Mouse (Mus musculus) hindbrain, embryonic 16.5 days (tissue): Measurements from ENCODE around the gene Psenen. TPM values are rescaled to one million over a fixed set of nuclear protein-coding genes. Genes with fewer than 3 reads are reported as not detected.

Experiments used
- ATAC-seq: fragments of 200-750 bp; cut with Nextera tagmentation; 2 replicates; pipeline ENCODE4 v1.8.0; 2017; ENCODE audit warnings: moderate TSS enrichment, moderate library complexity
- H3K27ac ChIP-seq: fragments of 300-500 bp; sonication (generic); 2 replicates; pipeline ENCODE4 v1.5.1; 2014; ENCODE audit warnings: low read depth, mild to moderate bottlenecking, control low read depth, low read length, moderate library complexity
- H3K27me3 ChIP-seq: fragments of 300-500 bp; sonication (generic); replicated peaks from 2 replicates; pipeline ENCODE4 v1.6.1; 2014; ENCODE audit warnings: low read length; ENCODE audit not compliant: control insufficient read depth, insufficient read depth
- H3K36me3 ChIP-seq: fragments of 300-500 bp; sonication (generic); 2 replicates; pipeline ENCODE4 v1.6.1; 2014; ENCODE audit warnings: mild to moderate bottlenecking, low read length, moderate library complexity, mixed read lengths; ENCODE audit not compliant: control insufficient read depth, insufficient read depth
- H3K4me1 ChIP-seq: fragments of 300-500 bp; sonication (generic); 2 replicates; pipeline ENCODE4 v1.6.1; 2014; ENCODE audit warnings: low read depth, low read length; ENCODE audit not compliant: control insufficient read depth, insufficient read depth
- H3K4me2 ChIP-seq: fragments of 300-500 bp; sonication (generic); 2 replicates; pipeline ENCODE4 v1.6.1; 2014; ENCODE audit warnings: mild to moderate bottlenecking, low read length, control low read depth, moderate library complexity
- H3K4me3 ChIP-seq: fragments of 300-500 bp; sonication (generic); 2 replicates; pipeline ENCODE4 v1.5.1; 2014; ENCODE audit warnings: mild to moderate bottlenecking, low read length, control low read depth, moderate library complexity
- H3K9ac ChIP-seq: fragments of 300-500 bp; sonication (generic); 2 replicates; pipeline ENCODE4 v1.6.1; 2014; ENCODE audit warnings: low read depth, mild to moderate bottlenecking, control low read depth, low read length, moderate library complexity
- H3K9me3 ChIP-seq: fragments of 300-500 bp; sonication (generic); 2 replicates; pipeline ENCODE4 v1.6.1; 2014; ENCODE audit warnings: mild to moderate bottlenecking, low read length, moderate library complexity; ENCODE audit not compliant: control insufficient read depth
- WGBS: fragments of 180-500 bp; shearing (Covaris S2); extraction: QIAGEN DNeasy Blood & Tissue Kit; methylation state at CpG from one replicate; pipeline ENCODE4 v1.1.7; 2014; 5-methylcytosine and 5-hydroxymethylcytosine counted together
- polyA plus RNA-seq: library from polyadenylated mRNA; unstranded; fragments of >200 nt; fragmentation: Nextera tagmentation; extraction: Ambion mirVana; gene quantifications from 2 replicates; pipeline ENCODE4 v1.2.1, GENCODE M21; 2015

Gene Psenen
- polyA plus RNA-seq, 1 experiment from 2014 or later: 132 TPM

DNA sequence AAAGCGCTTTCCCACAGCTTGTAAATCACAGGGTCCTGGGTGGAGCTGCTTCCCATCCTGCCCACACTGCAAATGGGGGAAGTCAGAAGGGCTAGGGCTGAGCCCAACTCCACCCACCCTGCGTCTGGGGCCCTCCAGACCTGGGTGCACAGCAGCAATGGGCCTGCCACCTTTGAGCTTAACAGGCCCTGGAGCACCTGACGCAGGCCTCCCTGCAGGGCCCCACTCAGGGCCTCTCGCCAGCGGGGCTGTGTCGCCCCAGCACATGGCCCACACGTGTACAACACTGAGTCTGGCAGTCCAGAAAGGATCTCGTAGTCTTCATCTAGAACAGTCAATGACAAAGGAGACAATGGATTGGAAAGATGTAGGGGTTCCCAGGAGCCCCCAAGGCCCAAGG, 16.5 kb upstream of the Psenen start:
- Histone ChIP-seq H3K4me3 (no peak overlapping the region), H3K27ac (no peak overlapping the region), H3K4me1 (no peaks in the 10 kb centered on the region), H3K27me3 (no peaks in the 10 kb centered on the region), H3K9me3 (no peaks in the 10 kb centered on the region), H3K4me2 (no peak overlapping the region), H3K9ac (no peak overlapping the region), H3K36me3 (peaks cover 84% of the 10 kb centered on the region)
- WGBS: 94% methylated on average over 8 of the region's 8 CpGs
- ATAC-seq: no peak

GRCm38 (mm10) chr7:30572969-30573368, 9.5 kb upstream of the Psenen start:
- ATAC-seq: no peak
- Histone ChIP-seq H3K4me2 (no peak overlapping the region), H3K4me1 (no peaks in the 10 kb centered on the region), H3K9ac (no peak overlapping the region), H3K4me3 (no peak overlapping the region), H3K27me3 (no peaks in the 10 kb centered on the region), H3K27ac (no peak overlapping the region), H3K36me3 (peaks cover 82% of the 10 kb centered on the region), H3K9me3 (no peaks in the 10 kb centered on the region)
- 73% methylated on average over 2 of the region's 2 CpGs for WGBS

DNA sequence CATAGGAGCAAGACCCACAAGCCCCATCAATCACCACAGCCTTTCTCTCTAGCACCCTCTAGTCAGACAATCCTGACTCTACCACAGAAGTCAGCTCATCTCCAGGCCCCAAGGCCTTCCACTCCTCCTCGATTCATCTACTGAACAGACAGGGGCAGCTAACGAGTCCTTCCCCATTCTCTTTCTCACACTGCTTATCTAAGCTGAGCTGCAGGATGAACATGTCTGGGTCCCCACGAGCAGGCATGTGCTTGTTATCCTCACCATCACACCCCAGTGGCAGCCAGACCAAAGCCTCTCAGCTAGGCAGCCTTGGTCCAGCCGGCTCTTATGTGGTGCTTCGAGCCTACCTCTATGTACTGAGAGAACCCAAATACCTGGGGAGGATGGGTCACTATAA, 9.0 kb upstream of the Psenen start:
- peaks cover 80% of the 10 kb centered on the region for H3K36me3 ChIP-seq
- no peak overlapping the region for H3K4me3 ChIP-seq
- H3K9ac ChIP-seq: no peak overlapping the region
- no peaks in the 10 kb centered on the region for H3K9me3 ChIP-seq
- H3K4me2 ChIP-seq: no peak overlapping the region
- H3K27me3 ChIP-seq: no peaks in the 10 kb centered on the region
- no peak for ATAC-seq
- H3K4me1 ChIP-seq: no peaks in the 10 kb centered on the region
- 89% methylated on average over 4 of the region's 5 CpGs for WGBS
- H3K27ac ChIP-seq: no peak overlapping the region

- peaks cover 7% of the 10 kb centered on the region for H3K4me1 ChIP-seq
These were observed 4.1 kb upstream of the Psenen start for GRCm38 (mm10) chr7:30567555-30567954.

GRCm38 (mm10) chr7:30566033-30566432, 2.6 kb upstream of the Psenen start:
- no peak overlapping the region for H3K9ac ChIP-seq
- 90% methylated on average over 9 of the region's 9 CpGs for WGBS
- no peak overlapping the region for H3K27ac ChIP-seq
- H3K4me3 ChIP-seq: no peak overlapping the region
- no peak for ATAC-seq
- no peaks in the 10 kb centered on the region for H3K9me3 ChIP-seq
- no peaks in the 10 kb centered on the region for H3K27me3 ChIP-seq
- H3K36me3 ChIP-seq: peaks cover 35% of the 10 kb centered on the region
- H3K4me2 ChIP-seq: no peak overlapping the region
- peaks cover 9% of the 10 kb centered on the region for H3K4me1 ChIP-seq

More at GRCm38 (mm10) chr7:30567555-30567954, 4.1 kb upstream of the Psenen start:
- H3K4me2 ChIP-seq: no peak overlapping the region
- H3K36me3 ChIP-seq: peaks cover 43% of the 10 kb centered on the region
- H3K4me3 ChIP-seq: no peak overlapping the region
- H3K27ac ChIP-seq: no peak overlapping the region
- ATAC-seq: no peak
- H3K27me3 ChIP-seq: no peaks in the 10 kb centered on the region
- H3K9me3 ChIP-seq: no peaks in the 10 kb centered on the region
- H3K9ac ChIP-seq: no peak overlapping the region
- 90% methylated on average over 11 of the region's 11 CpGs for WGBS

DNA sequence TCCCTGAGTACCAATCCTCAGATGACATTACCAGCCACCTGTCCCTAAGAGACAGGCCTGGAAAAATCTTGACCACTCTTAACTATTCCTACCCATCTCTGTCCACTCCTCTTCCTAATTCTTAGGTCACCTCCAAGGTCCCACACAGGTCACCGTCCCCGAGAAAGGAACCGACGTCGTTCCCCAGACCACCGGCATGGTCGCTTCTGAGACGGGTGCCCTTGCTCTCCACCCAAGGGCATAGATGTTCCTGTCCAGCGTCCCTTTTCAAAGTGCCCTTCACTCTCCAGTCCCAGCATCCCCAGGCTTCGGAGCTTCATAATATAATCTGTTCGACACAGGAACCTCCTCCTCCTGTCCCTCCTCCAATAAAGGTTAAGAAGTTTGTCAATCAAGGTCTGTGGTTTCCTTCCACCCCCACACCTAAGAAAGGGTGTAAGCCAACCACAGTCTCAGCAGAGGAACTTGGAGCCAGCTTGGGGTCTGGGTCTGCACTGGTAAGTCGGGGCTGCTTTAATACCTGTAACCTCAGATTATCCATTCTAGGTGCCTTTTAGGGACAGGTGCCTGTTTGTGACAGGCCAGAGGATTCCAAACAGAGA, 1.6 kb upstream of the Psenen start, which contains the start of gene Igflr1:
Gene Igflr1, plus strand, starts transcription at position 458 of the 602 bp plus-strand sequence.
- 94% methylated on average over 12 of the region's 12 CpGs for WGBS
- H3K27ac ChIP-seq: no peak within 1 kb of the TSS; the same call in 1 of the 2 replicates
- no peak within 1 kb of the TSS for H3K9ac ChIP-seq
- H3K27me3 ChIP-seq: no peaks in the 10 kb centered on the region
- ATAC-seq: no peak
- H3K36me3 ChIP-seq: peaks cover 29% of the 10 kb centered on the region
- no peaks in the 10 kb centered on the region for H3K9me3 ChIP-seq
- H3K4me2 ChIP-seq: no peak within 1 kb of the TSS
- H3K4me3 ChIP-seq: peak within 1 kb of the TSS; percentile 82; the same call in 1 of the 2 replicates
- H3K4me1 ChIP-seq: peaks cover 11% of the 10 kb centered on the region

DNA sequence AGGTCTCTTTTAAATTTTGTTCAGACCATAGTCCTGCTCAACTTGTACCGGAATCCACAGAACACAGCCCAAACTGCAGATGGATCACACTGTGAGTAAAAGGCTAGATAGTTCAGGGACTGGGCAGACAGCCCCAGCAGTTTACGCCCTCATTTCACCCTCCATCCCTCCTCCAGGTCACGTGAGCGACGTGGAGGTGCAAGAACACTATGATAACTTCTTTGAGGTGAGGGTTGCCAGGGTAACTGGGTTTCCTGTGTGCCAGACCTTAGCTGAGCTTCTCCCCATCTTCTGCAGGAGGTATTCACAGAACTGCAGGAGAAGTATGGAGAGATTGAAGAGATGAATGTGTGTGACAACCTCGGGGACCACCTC, 466 bp upstream of the Psenen start:
- Histone ChIP-seq H3K9me3 (no peaks in the 10 kb centered on the region), H3K27me3 (no peaks in the 10 kb centered on the region), H3K4me1 (peaks cover 17% of the 10 kb centered on the region), H3K27ac (peak overlapping the region; percentile 93), H3K4me2 (peak overlapping the region; percentile 89), H3K9ac (peak overlapping the region; percentile 83), H3K36me3 (peaks cover 18% of the 10 kb centered on the region), H3K4me3 (peak overlapping the region; percentile 82)
- ATAC-seq: no peak
- 24% methylated on average over 6 of the region's 6 CpGs for WGBS

DNA sequence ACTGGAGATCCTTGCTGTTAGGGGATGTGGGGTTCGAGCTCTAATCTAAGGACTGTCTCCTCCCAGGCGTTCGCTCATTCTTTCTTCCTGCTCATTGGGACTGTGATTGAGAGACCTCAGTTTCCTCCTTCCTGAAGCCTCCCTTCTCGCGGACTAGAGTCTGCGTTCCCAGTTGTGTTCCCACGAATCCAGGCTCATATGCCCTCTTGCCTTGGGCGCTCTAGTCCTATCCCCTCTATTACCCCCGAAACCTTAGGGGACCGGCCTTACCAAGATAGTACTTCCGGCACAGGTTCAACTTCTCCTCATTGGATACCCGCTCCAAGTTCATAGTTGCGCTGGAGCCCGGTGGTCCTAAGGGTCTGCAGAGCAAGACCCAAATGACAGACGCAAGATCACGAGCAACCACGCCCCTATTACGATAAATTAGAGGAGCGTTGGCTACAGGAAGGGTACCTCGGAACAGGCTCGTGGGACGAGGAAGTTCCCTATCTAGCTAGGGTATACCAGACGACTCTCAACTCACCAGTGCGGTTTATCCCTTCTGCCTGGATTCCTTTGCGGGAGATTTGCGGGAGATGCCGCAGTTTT, 806 bp downstream of the Psenen start:
- 1% methylated on average over 27 of the region's 27 CpGs for WGBS
- H3K9me3 ChIP-seq: no peaks in the 10 kb centered on the region
- H3K27me3 ChIP-seq: no peaks in the 10 kb centered on the region
- peaks cover 9% of the 10 kb centered on the region for H3K36me3 ChIP-seq
- H3K4me3 ChIP-seq: peak overlapping the region; percentile 82
- peaks cover 25% of the 10 kb centered on the region for H3K4me1 ChIP-seq
- peak overlapping the region; percentile 69 for H3K9ac ChIP-seq
- peak overlapping the region; percentile 71 for H3K27ac ChIP-seq
- no peak for ATAC-seq
- peak overlapping the region; percentile 89 for H3K4me2 ChIP-seq

DNA sequence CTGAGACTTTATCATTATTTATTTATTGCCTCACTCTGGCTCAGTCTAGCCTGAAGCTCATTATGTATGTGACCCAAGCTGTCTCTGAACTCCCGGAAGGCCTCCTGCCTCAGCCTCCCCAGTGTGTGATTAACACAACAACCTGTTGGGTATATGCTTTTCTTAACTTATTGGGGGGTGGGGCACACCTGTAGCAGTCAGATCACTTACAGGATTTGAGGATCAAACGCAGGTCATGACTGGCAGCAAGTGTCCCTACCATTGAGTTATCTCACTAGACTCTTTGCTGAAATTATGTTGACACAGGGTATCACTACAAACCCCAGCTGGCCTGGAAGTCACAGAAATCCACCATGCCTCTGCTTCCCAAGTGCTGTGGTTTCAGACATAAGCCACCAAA, 3.1 kb downstream of the Psenen start:
- peaks cover 25% of the 10 kb centered on the region for H3K4me1 ChIP-seq
- no peak overlapping the region for H3K9ac ChIP-seq
- peaks cover 19% of the 10 kb centered on the region for H3K36me3 ChIP-seq
- no peak overlapping the region for H3K27ac ChIP-seq
- no peaks in the 10 kb centered on the region for H3K9me3 ChIP-seq
- no peak for ATAC-seq
- WGBS: 48% methylated on average over 2 of the region's 2 CpGs
- no peak overlapping the region; the same call in 1 of the 2 replicates for H3K4me2 ChIP-seq
- H3K4me3 ChIP-seq: no peak overlapping the region
- H3K27me3 ChIP-seq: no peaks in the 10 kb centered on the region
